Mouse (Mus musculus) stomach, postnatal 0 days (tissue): ENCODE results near the gene Grk4.

Experiments used
- CTCF ChIP-seq: IDR thresholded peaks from 2 replicates; pipeline ENCODE4 v1.5.1; 2016; ENCODE audit warnings: antibody characterized with exemption, low read depth, mild to moderate bottlenecking, moderate library complexity
- EP300 ChIP-seq: optimal IDR thresholded peaks from 2 replicates; pipeline ENCODE3; 2016; ENCODE audit warnings: antibody characterized with exemption

DNA sequence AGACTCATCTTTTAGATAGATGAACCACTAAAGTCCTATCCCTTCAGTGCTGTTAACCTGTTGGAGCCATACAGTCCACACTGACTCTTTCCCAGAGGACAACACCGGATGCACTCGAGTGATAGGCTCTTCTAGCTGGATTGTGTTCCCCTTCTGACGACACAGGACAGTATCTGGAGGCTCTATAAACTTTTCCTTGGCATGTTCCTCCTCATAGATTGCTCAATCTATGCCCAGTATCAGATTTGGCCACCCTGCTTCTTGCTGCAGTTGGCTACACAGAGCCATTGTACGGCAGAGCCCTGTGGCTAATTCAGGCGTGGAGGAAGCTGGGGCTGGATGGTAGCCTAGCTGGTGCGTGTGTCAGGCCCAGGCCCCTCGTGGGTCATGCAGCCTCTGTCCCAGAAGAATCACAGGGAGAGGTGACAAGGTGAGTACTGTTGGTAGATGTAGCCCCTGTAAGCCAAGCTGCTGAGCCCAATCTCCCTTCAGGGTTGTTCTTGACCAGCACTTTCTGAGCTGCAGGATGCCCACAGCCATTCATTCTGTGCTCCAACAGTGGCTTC, 22.5 kb upstream of the Grk4 start:
- TF ChIP-seq CTCF = no peak
- TF ChIP-seq EP300 = no peak
